Mouse (Mus musculus): ENCODE results near the gene Zbtb12.
A peak's percentile ranks its signal among the peaks of the same experiment; 100 is the strongest.
"Not testable (repeated sequence)": the region's sequence is repeated elsewhere in the genome, so short reads cannot be mapped to it uniquely, and the experiment has no call there.

Gene Zbtb12

GRCm38 (mm10) chr17:34879336-34879879 lies at the start of gene Zbtb12:
TSS of gene Zbtb12 (plus strand) at chr17:34879483.
- DNase-seq (ENCODE audit: low spot score in 2 of 2) = no peak

- not testable (repeated sequence) for DNase-seq (ENCODE audit: low spot score in 2 of 2)
Measured at GRCm38 (mm10) chr17:34830776-34831175, 48.5 kb upstream of the Zbtb12 start.

GRCm38 (mm10) chr17:34836155-34836855 lies 43.0 kb upstream of the Zbtb12 start:
- DNase-seq (ENCODE audit: low spot score in 2 of 2) = no peak

- peak; percentile 99 for DNase-seq (ENCODE audit: low spot score in 2 of 2)
Measured at GRCm38 (mm10) chr17:34836856-34837221, 42.4 kb upstream of the Zbtb12 start, which contains the start of the genes Stk19 and Dxo. TSS of gene Stk19 (minus strand) at chr17:34836945. TSS of gene Dxo (plus strand) at chr17:34837019.

- DNase-seq (ENCODE audit: low spot score in 2 of 2) = no peak
Measured at GRCm38 (mm10) chr17:34837464-34838324, 41.6 kb upstream of the Zbtb12 start.

- DNase-seq (ENCODE audit: low spot score in 2 of 2) = no peak
Measured at GRCm38 (mm10) chr17:34838785-34839184, 40.5 kb upstream of the Zbtb12 start.

- DNase-seq (ENCODE audit: low spot score in 2 of 2) = no peak
Measured at GRCm38 (mm10) chr17:34840736-34841307, 38.5 kb upstream of the Zbtb12 start.

- no peak for DNase-seq (ENCODE audit: low spot score in 2 of 2)
Measured at GRCm38 (mm10) chr17:34844884-34845283, 34.4 kb upstream of the Zbtb12 start.

- DNase-seq (ENCODE audit: low spot score in 2 of 2) = no peak
Measured at GRCm38 (mm10) chr17:34847192-34847591, 32.1 kb upstream of the Zbtb12 start.

GRCm38 (mm10) chr17:34847615-34848014 lies 31.7 kb upstream of the Zbtb12 start:
- no peak for DNase-seq (ENCODE audit: low spot score in 2 of 2)

- DNase-seq (ENCODE audit: low spot score in 2 of 2) = peak; percentile 97 to 98
Measured at GRCm38 (mm10) chr17:34849722-34850516, 29.4 kb upstream of the Zbtb12 start, which contains the start of the genes Skiv2l and Nelfe. TSS of gene Skiv2l (minus strand) at chr17:34850210. TSS of gene Nelfe (plus strand) at chr17:34850391.

GRCm38 (mm10) chr17:34850517-34851125 lies 28.7 kb upstream of the Zbtb12 start:
- no peak for DNase-seq (ENCODE audit: low spot score in 2 of 2)

GRCm38 (mm10) chr17:34853511-34853910 lies 25.8 kb upstream of the Zbtb12 start:
- DNase-seq (ENCODE audit: low spot score in 2 of 2) = no peak

- DNase-seq (ENCODE audit: low spot score in 2 of 2) = no peak
Measured at GRCm38 (mm10) chr17:34854761-34855160, 24.5 kb upstream of the Zbtb12 start.

- peak in 1 of 2 experiments; percentile 32 for DNase-seq (ENCODE audit: low spot score in 2 of 2)
Measured at GRCm38 (mm10) chr17:34855825-34856224, 23.5 kb upstream of the Zbtb12 start.

- DNase-seq (ENCODE audit: low spot score in 2 of 2) = no peak
Measured at GRCm38 (mm10) chr17:34858670-34859069, 20.6 kb upstream of the Zbtb12 start.

- DNase-seq (ENCODE audit: low spot score in 2 of 2) = no peak
Measured at GRCm38 (mm10) chr17:34860514-34860913, 18.8 kb upstream of the Zbtb12 start.

GRCm38 (mm10) chr17:34861704-34862415 lies 17.4 kb upstream of the Zbtb12 start:
- DNase-seq (ENCODE audit: low spot score in 2 of 2) = no peak

- no peak for DNase-seq (ENCODE audit: low spot score in 2 of 2)
Measured at GRCm38 (mm10) chr17:34862416-34863081, 16.7 kb upstream of the Zbtb12 start, which contains the start of gene Cfb. TSS of gene Cfb (minus strand) at chr17:34862518.
